Mouse (Mus musculus): ENCODE measurements around the gene Qsox1.
A peak's percentile ranks its signal among the peaks of the same experiment; 100 is the strongest.

The Qsox1 gene

DNA sequence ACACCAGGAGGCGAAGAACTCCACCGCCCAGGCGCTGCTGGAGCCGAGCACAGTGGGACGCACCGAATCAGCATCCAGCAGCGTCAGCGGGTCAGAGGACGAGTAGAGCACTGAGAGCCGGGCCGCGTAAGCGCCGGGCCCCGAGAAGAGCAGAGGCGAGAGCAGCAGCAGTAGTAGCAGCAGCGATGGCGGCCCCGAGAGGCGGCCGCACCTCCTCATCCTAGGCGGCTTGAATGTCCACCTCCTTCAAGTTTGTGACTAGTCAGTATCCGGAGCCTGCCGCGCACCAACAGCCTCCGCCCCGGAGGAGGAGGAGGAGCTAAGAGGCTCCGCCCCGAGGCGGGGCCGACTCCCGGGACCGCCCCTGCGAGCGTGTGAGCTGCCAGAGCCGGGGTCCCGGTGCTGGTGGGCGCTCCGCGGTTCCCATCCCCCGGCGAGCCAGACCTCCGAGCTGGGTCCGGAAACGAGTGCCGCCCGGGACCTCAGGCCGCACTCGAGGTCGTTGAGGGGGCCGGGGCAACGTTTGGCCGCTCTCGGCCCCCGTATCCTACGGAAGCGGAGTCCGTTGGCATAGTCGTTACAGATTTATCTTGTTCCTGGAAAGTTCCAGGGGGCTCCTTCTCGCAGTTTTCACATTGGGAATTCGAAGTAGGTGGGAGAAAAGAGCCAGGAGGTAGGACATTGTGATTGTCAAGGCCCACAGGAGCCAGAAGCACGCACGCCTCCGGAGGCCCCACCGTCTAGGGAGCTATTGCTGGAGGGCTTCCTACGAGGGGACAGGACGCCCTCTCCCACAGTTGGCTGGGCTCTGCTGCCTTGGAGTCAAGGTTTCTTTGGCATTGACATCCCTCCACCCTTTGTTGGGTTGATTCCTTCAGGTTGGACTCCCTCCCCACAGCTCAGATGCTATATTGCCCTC, at the start of gene Qsox1:
Gene Qsox1 (minus strand): TSS at position 309 of the 919 bp plus-strand sequence.
- peak; percentile 84 for DNase-seq

DNA sequence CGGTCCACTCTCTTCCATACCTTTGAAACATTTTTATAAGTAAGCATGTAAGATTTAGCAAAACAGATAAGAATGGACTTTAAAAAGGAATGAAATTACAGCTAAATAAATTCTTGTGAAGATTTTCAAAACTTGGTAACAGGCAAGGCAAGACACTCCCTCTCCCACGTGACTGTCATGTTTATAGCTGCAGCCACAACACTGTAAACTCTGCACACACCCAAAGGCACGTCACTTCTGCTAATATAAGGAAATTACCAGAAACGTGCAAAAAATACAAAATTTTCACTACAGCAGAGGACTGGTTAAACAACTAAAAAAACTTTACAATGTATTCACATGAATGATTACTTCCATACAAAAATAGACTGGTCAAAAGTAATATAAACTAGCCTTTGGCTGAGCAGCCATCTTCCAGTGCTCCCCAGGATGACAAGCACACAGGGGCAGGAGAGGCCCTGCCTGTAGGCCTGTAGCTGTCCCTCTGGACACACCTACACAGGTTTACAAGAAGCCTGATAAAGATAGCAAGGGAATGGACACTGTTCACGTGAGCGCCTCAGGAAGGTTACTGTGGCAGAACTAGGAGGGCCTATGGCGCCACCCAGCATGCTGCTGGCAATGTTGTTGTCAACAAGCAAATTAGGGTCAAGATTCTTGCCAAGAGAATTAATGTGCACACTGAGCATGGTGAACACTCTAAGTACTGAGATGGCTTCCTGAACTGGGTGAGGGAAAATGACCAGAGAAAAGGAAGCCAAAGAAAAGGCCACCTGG, 42.4 kb upstream of the Qsox1 start:
- DNase-seq, result no peak

DNA sequence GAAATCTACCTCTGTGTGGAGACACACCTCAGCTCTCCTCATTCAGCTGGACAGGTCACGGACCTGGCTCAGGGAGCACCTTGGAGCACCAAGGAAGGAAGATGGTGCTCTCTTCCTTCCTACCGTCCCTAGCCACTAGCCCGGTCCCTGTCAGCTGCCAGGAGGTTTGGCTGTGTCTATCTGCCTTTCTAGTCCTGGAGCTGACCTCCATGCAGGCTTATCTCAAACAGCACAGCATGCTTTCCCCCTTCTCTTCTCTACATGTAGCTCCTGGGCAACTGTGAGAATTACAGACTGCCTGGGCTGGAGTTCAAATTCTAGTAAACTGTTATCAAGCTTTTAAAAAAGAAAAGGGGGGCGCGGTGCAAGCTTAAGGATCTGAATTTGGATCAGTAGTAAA, 40.3 kb upstream of the Qsox1 start:
- DNase-seq, result no peak

DNA sequence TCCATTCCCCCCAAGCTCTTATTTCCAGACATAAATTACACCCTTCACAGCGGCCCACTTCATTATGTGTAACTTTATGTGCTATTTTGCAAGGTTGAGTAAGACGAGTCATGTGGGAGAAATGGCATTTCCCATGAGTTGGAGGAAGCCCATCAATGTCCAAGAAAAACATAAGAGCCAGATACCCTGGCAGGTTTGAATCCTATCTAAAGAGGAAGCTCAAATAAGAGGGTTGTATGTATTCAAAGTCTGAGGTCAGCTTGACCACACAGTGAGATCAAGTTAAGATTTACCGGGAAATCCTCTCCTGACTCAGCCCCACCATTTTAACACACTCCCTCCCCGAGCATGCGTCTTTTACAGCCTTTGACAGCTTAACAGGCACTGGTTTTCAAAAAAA, 31.5 kb upstream of the Qsox1 start:
- no peak for DNase-seq

DNA sequence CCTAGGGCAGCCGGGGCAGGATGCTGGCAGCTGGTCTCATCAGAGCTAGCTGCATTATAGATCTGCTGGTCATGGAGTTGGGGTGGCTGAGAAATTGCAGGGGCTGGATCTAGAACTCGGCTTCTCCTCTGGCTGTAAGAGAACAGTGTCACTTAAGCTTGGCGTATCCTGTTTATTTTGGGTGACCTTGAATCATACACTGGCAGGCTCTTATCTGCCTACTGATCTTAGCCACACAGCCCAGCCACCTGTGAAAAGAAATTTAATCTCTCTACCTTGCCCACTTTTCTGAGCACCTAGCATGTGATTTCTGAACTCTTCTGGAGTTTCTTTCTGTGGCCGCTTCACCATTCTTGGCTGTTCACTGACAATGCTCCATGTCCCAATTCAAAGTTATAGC, 30.8 kb upstream of the Qsox1 start:
- DNase-seq, result no peak

DNA sequence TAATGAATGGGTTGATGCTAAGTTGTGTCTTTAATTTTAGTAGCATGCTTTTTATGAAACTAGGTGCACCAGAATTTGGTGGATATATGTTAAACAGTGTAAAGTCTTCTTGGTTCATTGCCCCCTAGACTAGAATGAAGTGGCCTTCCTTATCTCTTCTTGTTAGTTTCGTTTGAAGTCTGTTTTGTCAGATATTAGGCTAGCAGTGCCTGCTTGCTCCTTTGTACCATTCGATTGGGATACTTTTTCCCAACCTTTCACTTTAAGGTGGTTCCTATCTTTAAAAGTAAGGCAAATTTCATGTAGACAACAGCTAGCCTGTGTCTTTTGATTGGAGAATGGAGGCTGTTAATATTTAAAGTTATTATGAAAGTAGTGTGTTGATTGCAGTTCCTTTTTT, 23.0 kb upstream of the Qsox1 start:
- DNase-seq, result no peak

DNA sequence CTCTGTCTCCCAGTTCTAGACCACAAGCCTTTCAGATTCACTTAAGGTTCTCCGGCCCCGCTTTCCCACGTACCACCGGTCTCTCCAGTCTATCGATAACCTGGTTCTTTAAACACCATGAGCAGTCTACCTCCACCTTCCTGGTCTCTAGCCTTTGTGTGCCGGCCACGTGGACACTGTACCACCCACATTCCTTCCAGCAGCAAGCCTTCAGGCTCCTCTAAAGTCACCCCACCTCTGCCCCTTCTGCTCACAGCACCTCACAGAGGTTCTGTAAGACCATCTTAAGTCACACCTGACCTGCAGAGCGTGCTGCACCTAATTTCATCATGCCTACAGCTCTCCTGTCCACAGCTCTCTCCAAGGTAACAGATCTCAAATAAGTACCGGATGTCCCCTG, 20.9 kb upstream of the Qsox1 start:
- no peak for DNase-seq

DNA sequence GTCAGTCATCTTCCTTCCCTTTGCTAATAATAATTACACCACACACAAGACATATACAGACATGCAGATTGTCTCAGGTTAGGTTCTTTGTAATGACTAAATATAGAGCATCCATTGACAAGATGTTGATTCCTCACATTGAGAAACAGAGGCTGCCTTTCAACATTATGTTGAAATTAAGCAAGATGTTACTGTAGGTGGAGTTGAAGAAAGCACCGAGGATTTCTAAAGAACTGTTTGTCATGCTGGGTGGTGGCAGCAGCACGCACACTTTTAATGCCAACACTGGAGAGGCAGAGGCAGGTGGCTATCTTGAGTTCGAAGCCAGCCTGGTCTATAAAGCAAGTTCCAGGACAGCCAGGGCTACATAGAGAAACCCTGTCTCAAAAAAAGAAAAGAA, 19.3 kb upstream of the Qsox1 start:
- no peak for DNase-seq

DNA sequence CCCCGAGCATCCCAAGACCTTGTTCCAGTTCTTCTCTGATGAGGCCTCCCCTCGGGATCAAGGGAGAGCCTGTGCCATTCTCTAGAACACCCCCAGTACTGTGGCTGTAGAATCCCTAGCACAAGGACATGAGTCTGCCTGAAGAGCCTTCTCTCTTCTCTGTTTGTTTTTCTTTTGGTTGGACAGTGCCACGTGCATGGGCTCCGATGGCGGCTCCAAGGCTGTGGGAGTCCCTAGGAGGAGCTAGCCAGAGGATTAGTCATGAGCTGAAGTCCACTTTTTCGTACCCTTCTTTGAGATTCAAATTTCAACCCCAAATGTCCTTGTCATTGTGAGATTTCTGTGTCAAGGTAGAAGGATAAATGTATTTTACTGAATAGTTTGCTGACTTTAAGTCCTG, 18.2 kb upstream of the Qsox1 start:
- no peak for DNase-seq

DNA sequence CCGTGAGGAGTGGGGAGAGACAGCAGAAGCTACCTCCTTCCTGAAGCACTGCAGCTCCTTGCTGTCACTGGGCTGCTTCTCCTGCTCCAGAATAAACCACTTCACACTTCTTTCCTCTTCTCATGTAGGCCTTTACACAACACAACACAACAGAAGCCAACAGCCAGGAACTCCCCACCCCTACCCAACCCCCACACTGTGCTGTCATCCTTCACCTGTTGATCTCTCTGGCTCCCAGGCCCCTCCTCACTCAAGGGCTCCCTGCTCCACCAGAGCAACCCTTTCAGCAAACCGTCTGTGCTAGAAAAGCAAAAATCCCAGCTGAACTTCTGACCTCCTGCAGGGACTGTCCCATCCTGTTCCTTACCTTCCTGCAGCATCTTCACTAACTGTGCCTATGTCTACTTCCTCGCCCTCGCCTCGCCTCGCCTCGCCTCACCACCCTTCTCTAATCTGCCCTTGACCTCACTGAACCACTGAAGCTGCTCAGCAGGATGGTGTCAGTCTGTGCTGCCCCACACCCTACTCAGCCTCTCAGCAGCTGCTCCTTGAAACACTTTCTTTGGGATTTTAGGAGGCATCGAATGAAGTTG, 15.1 kb upstream of the Qsox1 start:
- DNase-seq, result no peak

DNA sequence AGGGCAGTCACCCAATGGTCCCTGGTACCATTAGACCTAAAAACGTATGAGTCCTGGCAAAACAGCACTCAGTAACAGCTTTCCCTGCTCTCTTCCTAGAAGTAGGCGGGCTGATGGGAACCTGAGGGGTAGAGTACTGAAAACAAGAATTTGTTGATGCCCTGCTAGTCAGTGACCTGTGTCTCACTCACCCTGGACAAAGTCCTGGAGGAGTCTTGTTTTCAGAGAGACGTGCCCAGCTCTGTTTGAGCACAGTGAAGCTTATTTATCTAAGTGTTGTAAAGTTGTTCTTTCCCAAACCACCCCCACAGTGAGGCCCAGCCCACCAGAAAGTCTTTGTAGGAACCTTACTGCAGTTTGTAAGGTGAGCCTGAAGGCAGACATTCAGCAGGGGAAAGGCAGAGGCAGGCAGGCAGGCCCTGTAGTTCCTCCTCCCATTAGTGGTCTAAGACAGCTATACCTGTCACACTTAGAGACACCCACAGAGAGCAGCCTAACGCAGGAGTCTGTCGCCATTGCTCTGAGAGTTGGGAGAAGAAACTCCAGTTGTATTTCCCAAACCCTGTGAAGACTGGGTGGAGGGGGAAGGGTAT, 14.2 kb upstream of the Qsox1 start:
- DNase-seq, result no peak

DNA sequence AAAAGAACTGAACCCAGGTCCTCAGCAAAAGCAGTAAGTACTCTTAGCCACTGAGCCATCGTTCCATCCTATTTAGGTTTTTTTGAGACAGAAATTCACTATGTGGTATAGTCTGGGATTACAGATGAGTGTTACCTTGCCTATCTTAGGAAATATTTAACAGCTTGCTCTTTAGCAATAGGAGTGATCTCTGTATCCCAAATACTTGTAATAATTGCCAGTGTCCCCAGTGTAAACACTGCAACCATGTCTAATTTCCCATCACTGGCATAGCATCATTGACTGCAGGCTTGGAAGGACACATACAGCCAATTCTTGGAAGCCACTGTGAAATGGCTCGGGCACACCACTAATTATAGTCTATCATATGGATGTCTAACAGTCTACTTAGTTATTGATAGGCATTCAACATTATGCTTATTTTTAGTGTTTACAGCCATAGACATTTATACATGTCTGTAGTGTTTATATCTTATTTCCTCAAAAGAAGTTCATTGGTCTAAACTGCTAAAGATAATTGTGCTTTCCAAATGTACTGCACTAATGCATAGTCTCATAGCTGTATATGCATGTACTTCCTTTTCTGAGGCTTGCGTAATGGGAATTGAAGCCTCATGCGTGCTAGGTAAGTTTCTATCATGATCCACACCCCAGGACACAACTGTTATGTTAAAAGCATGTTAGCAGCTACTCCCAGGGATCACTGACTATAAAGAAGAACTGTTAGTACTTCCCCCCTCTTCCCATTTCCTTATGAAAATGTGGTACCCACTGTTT, 13.4 kb upstream of the Qsox1 start:
- DNase-seq, result no peak

DNA sequence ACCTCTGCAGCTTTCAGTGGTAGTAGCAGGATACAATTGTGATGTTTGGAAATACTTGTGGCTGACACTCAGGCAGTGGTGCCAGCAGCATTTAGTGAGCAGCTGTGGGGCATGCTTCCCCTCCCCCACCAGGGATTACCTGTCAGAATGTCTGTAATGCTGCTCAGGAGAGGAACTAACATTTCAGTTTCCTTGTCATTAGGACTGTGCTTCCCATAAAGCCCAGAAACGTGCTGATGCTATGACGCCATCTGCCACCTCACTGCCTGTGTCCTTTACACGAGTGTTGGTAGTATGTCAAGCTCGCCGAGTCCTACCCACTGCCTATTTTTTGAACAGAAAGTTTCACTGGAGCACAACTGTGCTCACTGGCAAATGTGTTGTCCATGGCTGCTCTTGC, 8.0 kb upstream of the Qsox1 start:
- DNase-seq, result no peak

DNA sequence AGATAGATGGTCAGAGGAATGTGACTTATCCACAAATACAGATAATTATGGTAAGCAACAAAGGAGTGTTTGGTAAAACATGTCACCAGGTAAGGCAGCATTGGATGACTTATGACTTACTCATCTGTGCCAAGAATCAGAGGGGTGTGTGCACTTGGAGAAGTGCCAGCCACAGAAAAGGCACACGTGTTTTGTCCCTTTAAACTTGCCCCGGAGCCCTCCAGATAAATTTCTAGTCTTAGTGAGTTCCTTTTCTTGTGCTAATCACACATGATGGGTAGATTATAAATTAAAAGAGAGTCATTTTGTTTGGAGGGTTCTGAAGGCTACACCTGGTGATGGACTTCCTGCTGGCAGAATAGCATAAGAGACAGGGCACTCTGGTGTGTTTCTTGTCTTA, 3.5 kb upstream of the Qsox1 start:
- DNase-seq, result no peak

DNA sequence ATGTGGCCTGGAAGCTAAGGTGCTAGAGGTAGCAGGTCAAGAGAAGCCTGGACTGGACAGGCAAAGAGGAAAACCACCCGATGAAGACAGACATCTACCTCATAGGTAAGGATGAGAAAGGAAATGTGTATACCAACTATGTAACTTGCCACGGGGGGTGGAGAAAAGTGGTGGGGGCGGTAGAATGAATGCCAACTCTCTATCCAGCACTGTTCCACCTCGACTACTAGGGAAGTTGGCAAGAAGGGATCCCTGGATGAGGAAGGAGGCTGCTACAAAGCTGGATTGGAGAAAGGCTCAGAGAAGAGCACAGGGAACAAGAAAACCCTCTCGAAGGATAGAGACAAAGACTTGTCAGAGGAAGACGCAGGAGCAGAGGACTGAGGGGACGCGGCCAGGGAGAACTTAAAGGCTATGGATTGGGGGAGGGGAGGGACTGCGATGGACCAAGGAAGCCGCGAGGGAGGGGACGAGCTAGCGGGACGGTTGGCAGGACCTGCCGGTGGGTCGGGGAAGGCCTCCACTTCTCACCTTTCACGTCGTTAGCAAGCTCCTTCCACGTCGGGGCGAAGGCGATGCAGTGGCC, 601 bp downstream of the Qsox1 start:
- DNase-seq, result no peak

DNA sequence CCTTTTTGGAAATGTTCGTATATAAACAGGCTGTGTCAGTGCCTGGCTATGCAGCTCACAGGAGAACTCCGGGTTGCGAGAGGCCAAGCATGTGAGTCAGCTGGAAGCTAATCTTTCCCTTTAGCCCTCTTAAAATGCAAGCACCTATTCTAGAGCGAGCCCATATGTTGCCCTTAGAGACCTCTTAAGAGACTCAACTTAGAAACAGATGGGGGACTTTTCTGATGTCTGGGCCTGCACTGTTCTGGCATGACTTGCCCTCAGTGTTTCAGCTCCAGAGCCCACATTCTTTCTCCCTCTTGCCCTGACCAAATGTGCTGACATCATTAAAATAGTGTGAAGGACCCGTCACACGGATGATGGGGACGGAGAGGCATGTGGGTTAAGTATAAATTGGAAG, 2.1 kb downstream of the Qsox1 start:
- no peak for DNase-seq

DNA sequence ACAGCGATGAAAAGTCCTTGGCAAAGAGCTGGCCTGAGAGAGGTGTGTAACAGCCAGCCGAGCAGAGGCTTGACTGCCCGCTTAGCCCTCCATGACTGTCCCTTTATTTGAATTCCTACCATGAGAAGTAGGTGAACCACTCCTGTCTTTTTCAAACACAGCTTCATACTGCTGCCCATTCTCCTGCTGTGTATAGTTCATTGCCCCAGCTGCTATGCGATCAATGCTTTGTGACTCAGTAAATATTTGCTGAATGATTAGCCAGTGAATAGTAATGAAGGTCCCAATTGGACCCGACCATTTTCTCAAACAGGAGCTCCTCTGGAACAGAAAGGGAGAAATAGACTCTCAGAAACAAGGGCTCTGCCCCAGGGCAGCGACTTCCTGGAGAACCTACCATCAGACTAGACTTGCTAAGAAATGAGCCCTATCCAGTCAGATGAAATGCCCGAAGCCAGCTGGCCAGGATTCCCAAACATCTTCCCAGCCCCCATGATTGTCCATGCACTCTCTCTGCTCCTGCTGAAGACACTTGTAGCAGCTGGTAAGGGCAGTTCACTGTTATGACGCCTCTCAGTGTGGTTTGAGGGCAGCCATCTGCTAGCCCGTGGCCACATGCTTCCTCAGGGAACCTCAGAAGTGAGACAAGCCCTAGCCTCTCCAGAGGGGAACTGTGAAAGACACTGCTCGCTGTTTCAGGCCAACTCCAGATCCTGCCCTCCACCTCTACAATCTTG, 2.8 kb downstream of the Qsox1 start:
- DNase-seq, result no peak

DNA sequence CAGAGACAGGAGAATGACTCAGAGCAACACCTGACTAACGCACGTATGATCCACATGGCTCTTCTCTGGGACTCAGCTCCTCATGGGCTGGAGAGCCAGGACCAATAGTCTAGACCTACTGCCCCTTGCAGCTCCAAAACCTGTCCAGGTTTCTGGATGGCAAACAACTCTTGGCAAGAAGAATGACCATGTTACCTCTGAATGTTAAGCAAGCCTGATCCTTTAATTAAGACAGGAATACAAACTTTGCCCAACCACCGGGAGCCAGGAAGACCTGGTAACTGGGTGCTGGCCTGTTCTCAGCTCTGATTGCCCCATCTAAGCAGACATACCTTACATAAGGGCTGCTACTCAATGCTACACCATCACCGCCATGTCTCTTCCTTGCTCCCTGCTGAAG, 4.4 kb downstream of the Qsox1 start:
- no peak for DNase-seq

DNA sequence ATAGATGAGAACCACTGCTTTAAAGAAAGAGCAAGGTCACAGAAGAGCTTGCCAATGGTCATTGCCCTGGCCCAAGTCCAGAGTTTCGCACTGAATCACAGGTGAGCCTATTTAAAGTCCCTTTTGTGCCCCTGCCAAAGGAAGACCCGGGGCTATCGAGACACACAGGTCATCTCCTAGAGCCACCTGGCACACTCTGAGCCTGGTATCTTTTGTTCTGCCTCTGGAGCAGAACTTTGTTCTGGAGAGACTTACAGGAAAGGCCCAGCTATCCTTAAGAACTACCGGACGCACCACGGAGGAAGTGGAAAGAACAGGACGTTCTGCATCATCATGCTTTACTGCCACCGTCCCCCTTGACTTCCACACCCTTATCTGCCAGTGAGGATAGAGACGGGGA, 7.1 kb downstream of the Qsox1 start:
- DNase-seq, result no peak

DNA sequence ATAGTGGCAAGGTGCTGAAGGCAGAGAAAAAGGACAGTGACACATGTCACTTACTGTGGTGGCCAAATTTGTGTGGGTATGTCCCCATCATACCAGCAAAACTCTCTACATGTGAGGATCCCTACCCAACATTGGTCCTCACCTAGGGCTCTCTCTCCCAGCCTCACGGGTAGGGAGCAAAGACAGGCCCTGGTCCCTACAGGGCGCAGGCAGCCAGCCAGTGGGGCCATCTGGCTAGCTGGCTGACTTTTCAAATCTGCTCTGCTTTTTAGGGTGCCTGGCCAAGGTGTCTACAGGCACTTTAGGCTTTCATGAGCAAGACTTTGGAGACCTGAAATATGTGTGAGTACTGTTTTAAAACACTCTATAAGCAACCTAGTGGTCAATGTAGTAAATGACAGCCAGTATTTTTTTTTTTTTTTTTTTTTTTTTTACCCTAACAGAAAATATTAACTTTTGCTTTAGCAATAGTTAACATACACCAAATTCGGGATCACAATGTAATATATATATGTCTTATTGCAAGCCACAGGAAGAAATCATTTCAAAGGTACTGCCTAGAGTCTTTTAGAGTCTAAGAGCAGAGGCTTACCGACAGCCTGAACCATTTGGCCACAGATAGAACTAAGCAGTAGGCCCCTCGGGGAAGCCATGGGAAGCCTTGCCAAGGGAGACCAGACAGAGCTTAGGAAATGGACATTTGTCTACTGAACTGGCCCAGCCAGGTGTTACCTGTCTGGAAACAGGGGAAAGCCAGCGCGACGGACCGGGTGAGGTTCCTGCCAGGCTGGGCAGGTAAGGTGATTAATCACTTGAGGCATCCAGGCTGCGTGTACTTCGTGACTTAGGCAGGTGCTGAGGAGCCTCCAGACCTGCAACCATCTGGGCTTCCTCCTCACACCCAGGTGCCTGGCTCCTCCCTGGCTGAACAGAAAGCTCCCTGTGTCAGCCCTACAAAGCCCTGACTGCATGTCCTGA, 11.4 kb downstream of the Qsox1 start:
- no peak for DNase-seq

Data from right cerebral cortex, postnatal 25 days (tissue).